Mouse (Mus musculus) myocyte (in vitro differentiated cells): ENCODE data around the gene Gm28919.
"Not testable (repeated sequence)": the region's sequence is repeated elsewhere in the genome, so short reads cannot be mapped to it uniquely, and the experiment has no call there.

Experiments
- MAX ChIP-seq: IDR thresholded peaks from one replicate; pipeline ENCODE4 v1.6.1; 2011; ENCODE audit warnings: low read depth, mild to moderate bottlenecking, control low read depth
- POLR2A ChIP-seq: IDR thresholded peaks from one replicate; pipeline ENCODE4 v1.6.1; 2011; ENCODE audit warnings: low read depth, mild to moderate bottlenecking, control low read depth, moderate library complexity; ENCODE audit not compliant: insufficient read length

DNA sequence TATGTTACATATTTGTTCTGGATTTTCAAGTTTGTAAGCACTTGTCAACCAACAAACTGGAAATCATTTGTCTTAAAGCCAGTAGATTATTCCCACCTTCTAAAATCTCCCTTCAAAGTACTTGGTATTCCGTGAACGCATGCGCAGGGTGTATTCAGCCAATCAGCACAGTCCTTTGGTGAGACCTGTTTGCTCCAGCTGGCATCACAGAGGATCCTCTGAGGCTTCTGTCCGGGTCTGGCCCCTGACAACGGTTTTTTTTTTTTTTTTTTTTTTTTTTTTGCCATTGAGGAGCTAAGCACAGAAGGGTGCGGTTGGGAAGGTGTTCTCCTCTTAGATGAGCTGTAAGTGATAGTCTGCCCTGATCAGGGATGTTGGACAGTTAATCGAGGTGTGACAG is at the start of gene Gm28919:
- not testable (repeated sequence) for TF ChIP-seq MAX, POLR2A
